Mouse (Mus musculus): ENCODE measurements around the gene Plce1.

- TF ChIP-seq CTCF (IDR thresholded peaks at IDR 0.05) (peak; percentile 25), EP300 (IDR thresholded peaks at IDR 0.05) (no peak)
These were observed 269.3 kb downstream of the Plce1 start for GRCm38 (mm10) chr19:38750192-38750591.

Measured in lung, postnatal 0 days (tissue).